Mouse (Mus musculus) midbrain, postnatal 0 days (tissue): Measurements from ENCODE around the gene Usp21. TPM values are rescaled to one million over a fixed set of nuclear protein-coding genes. Genes with fewer than 3 reads are reported as not detected.
"Not testable (repeated sequence)": the region's sequence is repeated elsewhere in the genome, so short reads cannot be mapped to it uniquely, and the experiment has no call there.

Experiments
- ATAC-seq: fragments of 200-750 bp; cut with Nextera tagmentation; 2 replicates; pipeline ENCODE4 v1.8.0; 2017; ENCODE audit warnings: moderate number of reproducible peaks, mild to moderate bottlenecking, moderate TSS enrichment, moderate library complexity; ENCODE audit not compliant: low FRiP score
- DNase-seq: peaks from one replicate; pipeline ENCODE4 v3.0.0-alpha.2; 2015; ENCODE audit warnings: low spot score
- H3K27ac ChIP-seq: fragments of 300-500 bp; sonication (generic); 2 replicates; pipeline ENCODE4 v1.5.1; 2014; ENCODE audit warnings: low read depth, mild to moderate bottlenecking, low read length, mixed read lengths
- H3K27me3 ChIP-seq: fragments of 300-500 bp; sonication (generic); 2 replicates; pipeline ENCODE4 v1.6.1; 2014; ENCODE audit warnings: low read length, control low read depth, mixed read lengths; ENCODE audit not compliant: insufficient read depth
- H3K36me3 ChIP-seq: fragments of 300-500 bp; sonication (generic); 2 replicates; pipeline ENCODE4 v1.6.1; 2014; ENCODE audit warnings: low read length, control low read depth, mixed read lengths; ENCODE audit not compliant: insufficient read depth
- H3K4me1 ChIP-seq: fragments of 300-500 bp; sonication (generic); 2 replicates; pipeline ENCODE4 v1.6.1; 2014; ENCODE audit warnings: mild to moderate bottlenecking, control low read depth, antibody characterized with exemption, low read length, mixed read lengths; ENCODE audit not compliant: insufficient read depth
- H3K4me2 ChIP-seq: fragments of 300-500 bp; sonication (generic); 2 replicates; pipeline ENCODE4 v1.6.1; 2014; ENCODE audit warnings: low read depth, mild to moderate bottlenecking, low read length, mixed read lengths; ENCODE audit not compliant: poor library complexity, severe bottlenecking
- H3K4me3 ChIP-seq: fragments of 300-500 bp; sonication (generic); 2 replicates; pipeline ENCODE4 v1.5.1; 2014; ENCODE audit warnings: low read depth, mild to moderate bottlenecking, low read length, moderate library complexity
- H3K9ac ChIP-seq: fragments of 300-500 bp; sonication (generic); replicated peaks from 2 replicates; pipeline ENCODE4 v1.6.1; 2014; ENCODE audit warnings: mild to moderate bottlenecking, low read length, moderate library complexity, mixed read lengths; ENCODE audit not compliant: poor library complexity, severe bottlenecking
- H3K9me3 ChIP-seq: fragments of 300-500 bp; sonication (generic); 2 replicates; pipeline ENCODE4 v1.6.1; 2016; ENCODE audit warnings: low read length, control low read depth
- CTCF ChIP-seq: IDR thresholded peaks from 2 replicates; pipeline ENCODE4 v1.5.1; 2016; ENCODE audit warnings: antibody characterized with exemption, mild to moderate bottlenecking
- WGBS: fragments of 180-500 bp; shearing (Covaris S2); extraction: QIAGEN DNeasy Blood & Tissue Kit; methylation state at CpG from one replicate; pipeline ENCODE4 v1.1.7; 2014; 5-methylcytosine and 5-hydroxymethylcytosine counted together
- polyA plus RNA-seq: library from polyadenylated mRNA; unstranded; fragments of >200 nt; fragmentation: Nextera tagmentation; extraction: Ambion mirVana; gene quantifications from 2 replicates; pipeline ENCODE4 v1.2.1, GENCODE M21; 2015
- total RNA-seq: library from RNA; depleted of rRNA; stranded (reverse); fragments of >200 nt; gene quantifications from 2 replicates; pipeline ENCODE4 v1.2.3, GENCODE M21; 2014; rRNA removed

Gene Usp21
- total RNA-seq: 59.5 and 65.9 TPM in 2 replicates
- 81.0 and 82.6 TPM in 2 replicates for polyA plus RNA-seq

GRCm38 (mm10) chr1:171287136-171288081 is at the start of gene Usp21:
Gene Usp21, minus strand, starts transcription at chr1:171287991.
- H3K4me3 ChIP-seq: peak within 1 kb of the TSS; percentile 57
- H3K4me1 ChIP-seq: peaks cover 6% of the 10 kb centered on the region; the same call in 1 of the 2 replicates
- H3K36me3 ChIP-seq: peaks cover 34% of the 10 kb centered on the region
- H3K9me3 ChIP-seq: no peaks in the 10 kb centered on the region
- peak; percentile 94 for ATAC-seq
- no peaks in the 10 kb centered on the region for H3K27me3 ChIP-seq
- no peak for TF ChIP-seq CTCF
- WGBS: under 1% methylated on average over 45 of the region's 49 CpGs
- H3K9ac ChIP-seq: peak within 1 kb of the TSS; percentile 89
- H3K4me2 ChIP-seq: peak within 1 kb of the TSS; percentile 53
- DNase-seq: peak; percentile 96
- peak within 1 kb of the TSS; percentile 91 for H3K27ac ChIP-seq

- Histone ChIP-seq H3K36me3 (peaks cover 11% of the 10 kb centered on the region; the same call in 1 of the 2 replicates), H3K9ac (peak overlapping the region; percentile 94), H3K4me3 (peak overlapping the region; percentile 82), H3K4me1 (peaks cover 9% of the 10 kb centered on the region), H3K27ac (peak overlapping the region; percentile 92), H3K27me3 (no peaks in the 10 kb centered on the region), H3K4me2 (peak overlapping the region; percentile 80), H3K9me3 (no peaks in the 10 kb centered on the region)
- WGBS: 3% methylated on average over 4 of the region's 4 CpGs
- TF ChIP-seq CTCF: no peak
- DNase-seq (peak; percentile 14), ATAC-seq (no peak)
Measured at GRCm38 (mm10) chr1:171330216-171330560, 42.4 kb upstream of the Usp21 start.

GRCm38 (mm10) chr1:171329433-171330215 is 41.8 kb upstream of the Usp21 start:
- ATAC-seq (peak; percentile 88), DNase-seq (no peak)
- Histone ChIP-seq H3K4me2 (peak overlapping the region; percentile 80), H3K9me3 (no peaks in the 10 kb centered on the region), H3K4me1 (peaks cover 9% of the 10 kb centered on the region), H3K9ac (peak overlapping the region; percentile 94), H3K4me3 (peak overlapping the region; percentile 82), H3K27ac (peak overlapping the region; percentile 92), H3K27me3 (no peaks in the 10 kb centered on the region), H3K36me3 (peaks cover 11% of the 10 kb centered on the region; the same call in 1 of the 2 replicates)
- no peak for TF ChIP-seq CTCF
- 1% methylated on average over 46 of the region's 61 CpGs for WGBS

- Histone ChIP-seq H3K4me3 (peak within 1 kb of the TSS; percentile 82), H3K9me3 (no peaks in the 10 kb centered on the region), H3K9ac (peak within 1 kb of the TSS; percentile 94), H3K4me1 (peaks cover 9% of the 10 kb centered on the region), H3K4me2 (peak within 1 kb of the TSS; percentile 80), H3K27me3 (no peaks in the 10 kb centered on the region), H3K36me3 (peaks cover 9% of the 10 kb centered on the region; the same call in 1 of the 2 replicates), H3K27ac (peak within 1 kb of the TSS; percentile 92)
- DNase-seq (peak; percentile 98), ATAC-seq (peak; percentile 95)
- TF ChIP-seq CTCF: peak; percentile 32; the same call in 1 of the 2 replicates
- WGBS: under 1% methylated on average over 44 of the region's 48 CpGs
Measured at GRCm38 (mm10) chr1:171328839-171329432, 41.1 kb upstream of the Usp21 start, which contains the start of gene Dedd. Gene Dedd, plus strand, starts transcription at chr1:171329145.

GRCm38 (mm10) chr1:171328244-171328643 is 40.5 kb upstream of the Usp21 start:
- peaks cover 9% of the 10 kb centered on the region for H3K4me1 ChIP-seq

GRCm38 (mm10) chr1:171326588-171326987 is 38.8 kb upstream of the Usp21 start:
- not testable (repeated sequence) for H3K36me3 ChIP-seq, H3K9ac ChIP-seq, ATAC-seq, H3K4me2 ChIP-seq, DNase-seq, H3K27ac ChIP-seq, H3K4me1 ChIP-seq, H3K27me3 ChIP-seq, H3K4me3 ChIP-seq, H3K9me3 ChIP-seq
- WGBS: over 99% methylated on average over 4 of the region's 4 CpGs

More at GRCm38 (mm10) chr1:171328244-171328643, 40.5 kb upstream of the Usp21 start:
- Histone ChIP-seq H3K9ac (peak overlapping the region; percentile 94), H3K9me3 (no peaks in the 10 kb centered on the region), H3K27ac (peak overlapping the region; percentile 92), H3K4me2 (peak overlapping the region; percentile 80), H3K36me3 (peaks cover 6% of the 10 kb centered on the region; the same call in 1 of the 2 replicates), H3K27me3 (no peaks in the 10 kb centered on the region), H3K4me3 (peak overlapping the region; percentile 82)
- DNase-seq (peak; percentile 29), ATAC-seq (no peak)
- 28% methylated on average over 9 of the region's 9 CpGs for WGBS
- no peak for TF ChIP-seq CTCF
